Mouse (Mus musculus): ENCODE results near the gene Isoc2a. TPM values are rescaled to one million over a fixed set of nuclear protein-coding genes. Genes with fewer than 3 reads are reported as not detected.

Isoc2a gene
- polyA plus RNA-seq, 1 experiment from 2014 or later = 0.53 TPM

DNA sequence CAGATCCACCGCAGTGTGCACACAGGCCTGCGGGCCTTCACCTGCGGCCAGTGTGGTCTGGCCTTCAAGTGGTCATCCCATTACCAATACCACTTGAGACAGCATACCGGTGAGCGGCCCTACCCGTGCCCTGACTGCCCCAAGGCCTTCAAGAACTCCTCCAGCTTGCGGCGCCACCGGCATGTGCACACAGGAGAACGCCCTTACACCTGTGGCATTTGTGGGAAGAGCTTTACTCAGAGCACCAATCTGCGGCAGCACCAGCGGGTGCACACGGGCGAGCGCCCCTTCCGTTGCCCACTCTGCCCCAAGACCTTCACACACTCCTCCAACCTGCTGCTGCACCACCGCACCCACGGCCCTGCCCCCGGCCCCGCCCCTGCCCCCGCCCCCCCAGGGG, 42.1 kb downstream of the Isoc2a start:
- no peaks in the 10 kb centered on the region for H3K9me3 ChIP-seq (ENCODE audit: low read length)
- no peak for DNase-seq (ENCODE audit: low spot score)
- H3K36me3 ChIP-seq (ENCODE audit: insufficient read depth, low read length) = peaks cover 24% of the 10 kb centered on the region
- H3K27me3 ChIP-seq (replicated peaks; ENCODE audit: insufficient read depth, low read length) = 0 out of 2 replicates have a peak, but pooled peaks cover under 1% of the 10 kb centered on the region
- no peak for ATAC-seq
- no peak overlapping the region for H3K4me3 ChIP-seq (ENCODE audit: low read depth, low read length)
- TF ChIP-seq EP300 (IDR thresholded peaks at IDR 0.05) (no peak), CTCF (IDR thresholded peaks at IDR 0.05) (no peak)
- H3K9ac ChIP-seq (replicated peaks; ENCODE audit: low read depth) = no peak overlapping the region
- WGBS = 83% methylated on average over 20 of the region's 21 CpGs
- no peak overlapping the region for H3K27ac ChIP-seq (ENCODE audit: low read length)
- H3K4me1 ChIP-seq (ENCODE audit: insufficient read depth, low read depth, low read length) = peaks cover 21% of the 10 kb centered on the region
- no peak overlapping the region for H3K4me2 ChIP-seq (replicated peaks; ENCODE audit: low read depth, low read length)

- DNase-seq (ENCODE audit: low spot score) = no peak
- 89% methylated on average over 21 of the region's 21 CpGs for WGBS
- Histone ChIP-seq H3K4me3 (ENCODE audit: low read depth, low read length) (no peak overlapping the region), H3K36me3 (ENCODE audit: insufficient read depth, low read length) (peaks cover 24% of the 10 kb centered on the region), H3K9ac (replicated peaks; ENCODE audit: low read depth) (no peak overlapping the region), H3K9me3 (ENCODE audit: low read length) (no peaks in the 10 kb centered on the region), H3K27me3 (replicated peaks; ENCODE audit: insufficient read depth, low read length) (0 out of 2 replicates have a peak, but pooled peaks cover 3% of the 10 kb centered on the region), H3K27ac (ENCODE audit: low read length) (no peak overlapping the region), H3K4me2 (replicated peaks; ENCODE audit: low read depth, low read length) (no peak overlapping the region), H3K4me1 (ENCODE audit: insufficient read depth, low read depth, low read length) (peaks cover 23% of the 10 kb centered on the region)
- no peak for TF ChIP-seq EP300 (IDR thresholded peaks at IDR 0.05)
- no peak for TF ChIP-seq CTCF (IDR thresholded peaks at IDR 0.05)
- ATAC-seq = no peak
These were observed 43.0 kb downstream of the Isoc2a start for GRCm38 (mm10) chr7:4919971-4920370.

- no peaks in the 10 kb centered on the region for H3K9me3 ChIP-seq (ENCODE audit: low read length)
- no peak overlapping the region for H3K9ac ChIP-seq (replicated peaks; ENCODE audit: low read depth)
- H3K36me3 ChIP-seq (ENCODE audit: insufficient read depth, low read length) = peaks cover 24% of the 10 kb centered on the region
- H3K4me1 ChIP-seq (ENCODE audit: insufficient read depth, low read depth, low read length) = peaks cover 23% of the 10 kb centered on the region
- H3K4me3 ChIP-seq (ENCODE audit: low read depth, low read length) = no peak overlapping the region
- H3K4me2 ChIP-seq (replicated peaks; ENCODE audit: low read depth, low read length) = no peak overlapping the region
- WGBS = 93% methylated on average over 19 of the region's 19 CpGs
- no peak for DNase-seq (ENCODE audit: low spot score)
- TF ChIP-seq EP300 (IDR thresholded peaks at IDR 0.05) (no peak), CTCF (IDR thresholded peaks at IDR 0.05) (no peak)
- ATAC-seq = no peak
- H3K27ac ChIP-seq (ENCODE audit: low read length) = 0 out of 2 replicates have a peak overlapping the region, but pooled peaks have one; percentile 26
- H3K27me3 ChIP-seq (replicated peaks; ENCODE audit: insufficient read depth, low read length) = 0 out of 2 replicates have a peak, but pooled peaks cover 3% of the 10 kb centered on the region
These were observed 43.5 kb downstream of the Isoc2a start for GRCm38 (mm10) chr7:4920496-4920895.

DNA sequence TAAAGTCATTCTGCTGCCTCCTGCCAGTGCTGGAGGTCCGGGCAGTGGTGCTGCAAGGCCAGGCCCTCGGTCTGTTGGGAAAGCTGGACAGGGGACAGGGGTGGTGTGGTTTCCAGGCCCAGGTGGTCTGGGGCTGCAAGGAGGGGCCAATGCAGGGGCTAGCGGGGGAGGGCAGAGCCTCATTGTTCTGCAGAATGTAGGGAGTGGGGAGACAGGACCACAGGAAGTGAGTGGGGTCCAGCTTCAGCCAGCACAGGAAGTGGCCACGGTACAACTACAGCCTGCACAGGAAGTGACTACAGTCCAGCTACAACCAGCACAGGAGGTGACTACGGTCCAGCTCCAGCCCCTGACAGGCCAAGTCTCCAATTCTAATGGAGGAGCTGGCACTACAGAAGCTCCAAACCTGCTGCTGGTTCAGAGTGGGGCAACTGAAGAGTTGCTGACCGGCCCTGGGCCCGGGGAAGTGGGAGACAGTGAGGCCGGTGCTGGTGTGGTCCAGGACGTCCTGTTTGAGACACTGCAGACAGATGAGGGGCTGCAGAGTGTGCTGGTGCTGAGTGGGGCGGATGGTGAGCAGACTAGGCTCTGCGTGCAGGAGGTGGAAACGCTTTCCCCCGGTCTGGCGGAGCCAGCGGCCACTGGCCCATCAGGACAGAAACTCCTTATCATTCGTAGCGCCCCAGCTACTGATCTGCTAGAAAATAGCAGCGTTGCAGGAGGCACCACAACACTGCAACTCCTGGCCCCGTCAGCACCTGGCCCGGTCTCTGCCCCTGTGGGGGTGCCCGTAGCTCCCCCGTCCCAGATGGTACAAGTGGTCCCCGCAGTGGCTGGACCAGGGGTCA, 44.2 kb downstream of the Isoc2a start:
- TF ChIP-seq CTCF (IDR thresholded peaks at IDR 0.05) = no peak
- TF ChIP-seq EP300 (IDR thresholded peaks at IDR 0.05) = no peak
- no peak overlapping the region for H3K9ac ChIP-seq (replicated peaks; ENCODE audit: low read depth)
- DNase-seq (ENCODE audit: low spot score) (peak; percentile 36), ATAC-seq (0 out of 2 replicates have a peak, but pooled peaks have one; percentile 5)
- 48% methylated on average over 23 of the region's 23 CpGs for WGBS
- H3K27ac ChIP-seq (ENCODE audit: low read length) = peak overlapping the region; percentile 40; the same call in 1 of the 2 replicates
- peaks cover 24% of the 10 kb centered on the region for H3K36me3 ChIP-seq (ENCODE audit: insufficient read depth, low read length)
- H3K4me1 ChIP-seq (ENCODE audit: insufficient read depth, low read depth, low read length) = peaks cover 19% of the 10 kb centered on the region
- H3K9me3 ChIP-seq (ENCODE audit: low read length) = no peaks in the 10 kb centered on the region
- 0 out of 2 replicates have a peak, but pooled peaks cover 3% of the 10 kb centered on the region for H3K27me3 ChIP-seq (replicated peaks; ENCODE audit: insufficient read depth, low read length)
- H3K4me2 ChIP-seq (replicated peaks; ENCODE audit: low read depth, low read length) = 0 out of 2 replicates have a peak overlapping the region, but pooled peaks have one; percentile 8
- H3K4me3 ChIP-seq (ENCODE audit: low read depth, low read length) = no peak overlapping the region

GRCm38 (mm10) chr7:4921824-4922482, 45.0 kb downstream of the Isoc2a start, which contains the start of gene Nat14:
Gene Nat14, plus strand, starts transcription at chr7:4922028.
- H3K27ac ChIP-seq (ENCODE audit: low read length) = peak within 1 kb of the TSS; percentile 40; the same call in 1 of the 2 replicates
- no peaks in the 10 kb centered on the region for H3K9me3 ChIP-seq (ENCODE audit: low read length)
- H3K27me3 ChIP-seq (replicated peaks; ENCODE audit: insufficient read depth, low read length) = 0 out of 2 replicates have a peak, but pooled peaks cover 3% of the 10 kb centered on the region
- peaks cover 24% of the 10 kb centered on the region for H3K36me3 ChIP-seq (ENCODE audit: insufficient read depth, low read length)
- peak within 1 kb of the TSS; percentile 12; the same call in 1 of the 2 replicates for H3K4me3 ChIP-seq (ENCODE audit: low read depth, low read length)
- DNase-seq (ENCODE audit: low spot score) = no peak
- no peak for ATAC-seq
- H3K9ac ChIP-seq (replicated peaks; ENCODE audit: low read depth) = no peak within 1 kb of the TSS
- H3K4me2 ChIP-seq (replicated peaks; ENCODE audit: low read depth, low read length) = peak within 1 kb of the TSS; percentile 48
- peaks cover 19% of the 10 kb centered on the region for H3K4me1 ChIP-seq (ENCODE audit: insufficient read depth, low read depth, low read length)
- WGBS = 33% methylated on average over 8 of the region's 8 CpGs
- TF ChIP-seq EP300 (IDR thresholded peaks at IDR 0.05) = no peak

DNA sequence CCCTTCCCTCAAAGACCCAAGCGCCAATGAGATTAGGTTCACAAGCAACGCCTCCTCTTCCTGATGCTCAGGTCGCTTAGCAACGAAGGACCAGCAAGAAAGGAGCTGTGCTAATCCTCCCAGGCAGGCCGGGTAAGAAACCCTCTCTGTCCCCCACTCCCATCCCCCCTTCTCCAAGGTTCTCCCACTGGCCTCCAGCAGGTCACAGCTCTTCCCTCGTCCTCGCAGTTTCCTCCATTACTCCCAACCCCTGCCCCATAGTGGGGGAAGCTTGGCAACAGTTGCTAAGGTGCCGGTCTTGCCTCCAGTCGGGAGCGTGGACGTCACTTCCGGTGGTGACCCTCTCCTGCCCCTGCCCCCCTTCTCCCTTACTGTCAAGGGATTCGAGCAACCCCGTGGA, 45.6 kb downstream of the Isoc2a start:
- 2% methylated on average over 14 of the region's 14 CpGs for WGBS
- H3K9me3 ChIP-seq (ENCODE audit: low read length) = no peaks in the 10 kb centered on the region
- TF ChIP-seq EP300 (IDR thresholded peaks at IDR 0.05) (no peak), CTCF (IDR thresholded peaks at IDR 0.05) (no peak)
- DNase-seq (ENCODE audit: low spot score) (peak; percentile 69), ATAC-seq (peak; percentile 5; the same call in 1 of the 2 replicates)
- H3K9ac ChIP-seq (replicated peaks; ENCODE audit: low read depth) = no peak overlapping the region
- peak overlapping the region; percentile 12; the same call in 1 of the 2 replicates for H3K4me3 ChIP-seq (ENCODE audit: low read depth, low read length)
- peaks cover 24% of the 10 kb centered on the region for H3K36me3 ChIP-seq (ENCODE audit: insufficient read depth, low read length)
- 0 out of 2 replicates have a peak, but pooled peaks cover 3% of the 10 kb centered on the region for H3K27me3 ChIP-seq (replicated peaks; ENCODE audit: insufficient read depth, low read length)
- H3K27ac ChIP-seq (ENCODE audit: low read length) = no peak overlapping the region
- peaks cover 19% of the 10 kb centered on the region for H3K4me1 ChIP-seq (ENCODE audit: insufficient read depth, low read depth, low read length)
- peak overlapping the region; percentile 48 for H3K4me2 ChIP-seq (replicated peaks; ENCODE audit: low read depth, low read length)

All from lung, postnatal 0 days (tissue).